Mouse (Mus musculus) heart, embryonic 14.5 days (tissue): ENCODE data around the gene Msi2. TPM values are rescaled to one million over a fixed set of nuclear protein-coding genes. Genes with fewer than 3 reads are reported as not detected.
A peak's percentile ranks its signal among the peaks of the same experiment; 100 is the strongest.

Experiments used
- ATAC-seq: fragments of 200-750 bp; cut with Nextera tagmentation; 2 replicates; pipeline ENCODE4 v1.8.0; 2017; ENCODE audit warnings: low read depth, moderate TSS enrichment; ENCODE audit not compliant: insufficient number of reproducible peaks, insufficient read depth, low FRiP score
- H3K27ac ChIP-seq, 2 experiments: fragments of 200-500 bp in 1 of 2; fragments of 300-500 bp in 1 of 2; sonication (generic) in 1 of 2; replicated peaks in 1 of 2; 2 replicates each; pipeline ENCODE4 v1.5.1; 2012 to 2014; ENCODE audit warnings: low read depth in 2 of 2, low read length in 2 of 2, control low read depth in 1 of 2, mild to moderate bottlenecking in 1 of 2, mixed read lengths in 1 of 2; ENCODE audit not compliant: control insufficient read depth in 1 of 2, insufficient read depth in 1 of 2
- H3K27me3 ChIP-seq: fragments of 300-500 bp; sonication (generic); 2 replicates; pipeline ENCODE4 v1.6.1; 2014; ENCODE audit warnings: mild to moderate bottlenecking, low read length, control low read depth; ENCODE audit not compliant: control insufficient read depth, insufficient read depth
- H3K36me3 ChIP-seq: fragments of 300-500 bp; sonication (generic); 2 replicates; pipeline ENCODE4 v1.6.1; 2014; ENCODE audit warnings: mild to moderate bottlenecking, control low read depth, low read length, mixed read lengths; ENCODE audit not compliant: control insufficient read depth, insufficient read depth
- H3K4me1 ChIP-seq, 2 experiments: fragments of 200-500 bp in 1 of 2; fragments of 300-500 bp in 1 of 2; sonication (generic) in 1 of 2; 2 replicates each; pipeline ENCODE4 v1.6.1; 2012 to 2014; ENCODE audit warnings: low read length in 2 of 2, control low read depth in 1 of 2, mixed read lengths in 1 of 2; ENCODE audit not compliant: control insufficient read depth in 2 of 2, insufficient read depth in 2 of 2
- H3K4me2 ChIP-seq: fragments of 300-500 bp; sonication (generic); 2 replicates; pipeline ENCODE4 v1.6.1; 2014; ENCODE audit warnings: mild to moderate bottlenecking, low read length
- H3K4me3 ChIP-seq, 2 experiments: fragments of 200-500 bp in 1 of 2; fragments of 300-500 bp in 1 of 2; sonication (generic) in 1 of 2; 2 replicates each; pipeline ENCODE4 v1.5.1; 2012 to 2014; ENCODE audit warnings: low read length in 2 of 2, mild to moderate bottlenecking in 2 of 2, control low read depth in 1 of 2, low read depth in 1 of 2, moderate library complexity in 1 of 2; ENCODE audit not compliant: control insufficient read depth in 1 of 2, insufficient read depth in 1 of 2
- H3K9ac ChIP-seq: fragments of 300-500 bp; sonication (generic); 2 replicates; pipeline ENCODE4 v1.6.1; 2014; ENCODE audit warnings: mild to moderate bottlenecking, low read length
- H3K9me3 ChIP-seq: fragments of 300-500 bp; sonication (generic); 2 replicates; pipeline ENCODE4 v1.6.1; 2016; ENCODE audit warnings: low read length, control low read depth; ENCODE audit not compliant: control insufficient read depth
- WGBS: fragments of 180-500 bp; shearing (Covaris S2); extraction: QIAGEN DNeasy Blood & Tissue Kit; methylation state at CpG from one replicate; pipeline ENCODE4 v1.1.7; 2014; 5-methylcytosine and 5-hydroxymethylcytosine counted together
- microRNA-seq: library from miRNA; unstranded; fragments of <30 nt; microRNA quantifications from one replicate; pipeline ENCODE4, GENCODE M21; 2016
- polyA plus RNA-seq: library from polyadenylated mRNA; unstranded; fragments of >200 nt; fragmentation: Nextera tagmentation; extraction: Ambion mirVana; gene quantifications from 2 replicates; pipeline ENCODE4 v1.2.1, GENCODE M21; 2014

Msi2 gene
- polyA plus RNA-seq, 1 experiment from 2014 or later = 20.9 TPM

- ATAC-seq = no peak
- H3K9ac ChIP-seq = no peak overlapping the region
- WGBS = 92% methylated on average over 5 of the region's 5 CpGs
Observed at GRCm38 (mm10) chr11:88295298-88295697, 423.0 kb downstream of the Msi2 start.

GRCm38 (mm10) chr11:88294394-88294710, 424.0 kb downstream of the Msi2 start:
- H3K4me3 ChIP-seq = peak overlapping the region in 1 of 2 experiments; percentile 0; a peak in 1 of 4 replicates
- H3K27ac ChIP-seq = no peak overlapping the region
- no peak for ATAC-seq

More at GRCm38 (mm10) chr11:88295298-88295697, 423.0 kb downstream of the Msi2 start:
- Histone ChIP-seq H3K36me3 (no peaks in the 10 kb centered on the region), H3K4me3 (no peak overlapping the region), H3K27me3 (no peaks in the 10 kb centered on the region), H3K9me3 (no peaks in the 10 kb centered on the region), H3K4me1 (peaks cover 8 to 25% of the 10 kb centered on the region in 2 experiments), H3K4me2 (no peak overlapping the region), H3K27ac (no peak overlapping the region)

GRCm38 (mm10) chr11:88293631-88294393, 424.5 kb downstream of the Msi2 start, which contains the start of gene Ccdc182:
Gene Ccdc182 (plus strand): TSS chr11:88294058.
- Histone ChIP-seq H3K4me2 (peak within 1 kb of the TSS; percentile 53), H3K4me1 (peaks cover 11 to 33% of the 10 kb centered on the region in 2 experiments), H3K4me3 (peak within 1 kb of the TSS in 1 of 2 experiments; percentile 0; a peak in 1 of 4 replicates), H3K36me3 (no peaks in the 10 kb centered on the region), H3K27me3 (no peaks in the 10 kb centered on the region), H3K9ac (no peak within 1 kb of the TSS; the same call in 1 of the 2 replicates), H3K27ac (no peak within 1 kb of the TSS), H3K9me3 (no peaks in the 10 kb centered on the region)
- ATAC-seq = no peak
- 50% methylated on average over 20 of the region's 20 CpGs for WGBS

More at GRCm38 (mm10) chr11:88294394-88294710, 424.0 kb downstream of the Msi2 start:
- H3K4me2 ChIP-seq = peak overlapping the region; percentile 53
- H3K27me3 ChIP-seq = no peaks in the 10 kb centered on the region
- H3K36me3 ChIP-seq = no peaks in the 10 kb centered on the region
- 28% methylated on average over 17 of the region's 17 CpGs for WGBS
- no peak overlapping the region; the same call in 1 of the 2 replicates for H3K9ac ChIP-seq
- H3K4me1 ChIP-seq = peaks cover 8 to 27% of the 10 kb centered on the region in 2 experiments
- no peaks in the 10 kb centered on the region for H3K9me3 ChIP-seq

- 29% methylated on average over 4 of the region's 4 CpGs for WGBS
- no peak for ATAC-seq
- no peak overlapping the region for H3K4me3 ChIP-seq
- H3K4me1 ChIP-seq = peaks cover 16 to 38% of the 10 kb centered on the region in 2 experiments
- H3K4me2 ChIP-seq = no peak overlapping the region
- H3K27me3 ChIP-seq = no peaks in the 10 kb centered on the region
- no peak overlapping the region for H3K9ac ChIP-seq
- no peaks in the 10 kb centered on the region for H3K9me3 ChIP-seq
- no peak overlapping the region; a peak in 2 of 4 replicates for H3K27ac ChIP-seq
- no peaks in the 10 kb centered on the region for H3K36me3 ChIP-seq
Observed at GRCm38 (mm10) chr11:88291688-88292087, 426.6 kb downstream of the Msi2 start.

- Histone ChIP-seq H3K9me3 (no peaks in the 10 kb centered on the region), H3K4me2 (no peak overlapping the region), H3K36me3 (no peaks in the 10 kb centered on the region), H3K27me3 (no peaks in the 10 kb centered on the region), H3K4me3 (no peak overlapping the region), H3K4me1 (peaks cover 16 to 40% of the 10 kb centered on the region in 2 experiments), H3K27ac (peak overlapping the region in 1 of 2 experiments; percentile 12; a peak in 2 of 4 replicates), H3K9ac (no peak overlapping the region)
- no peak for ATAC-seq
- 28% methylated on average over 4 of the region's 4 CpGs for WGBS
Observed at GRCm38 (mm10) chr11:88291245-88291644, 427.1 kb downstream of the Msi2 start.

Small RNAs within 50 kb of the gene (microRNA-seq; reads per million reads assigned to microRNA genes)
- 2.0 reads per million for gene Mir378b

Other genes with a start within 250 kb of the Msi2 start
- 40.5 and 42.0 TPM in 2 replicates for gene Akap1, start 146.1 kb upstream of the Msi2 start, polyA plus RNA-seq
- gene Scpep1, start 237.0 kb upstream of the Msi2 start, polyA plus RNA-seq = 48.0 and 49.9 TPM in 2 replicates
- not detected in 2 replicates for gene Elobl, start 248.4 kb upstream of the Msi2 start, polyA plus RNA-seq